Mouse (Mus musculus) heart, adult 18-20 months (tissue): ENCODE results near the gene 4931409K22Rik. TPM values are rescaled to one million over a fixed set of nuclear protein-coding genes. Genes with fewer than 3 reads are reported as not detected.
A peak's percentile ranks its signal among the peaks of the same experiment; 100 is the strongest.

Experiments used
- DNase-seq, 2 experiments: peaks; one replicate each; pipeline ENCODE4 v3.0.0; 2021 to 2022; ENCODE audit warnings: mixed read lengths in 1 of 2
- total RNA-seq, 2 experiments: library from RNA; stranded (reverse); gene quantifications; 2 replicates each; pipeline ENCODE4 v1.2.3; 2021

4931409K22Rik gene
- total RNA-seq, 2 experiments from 2014 or later: not detected

DNA sequence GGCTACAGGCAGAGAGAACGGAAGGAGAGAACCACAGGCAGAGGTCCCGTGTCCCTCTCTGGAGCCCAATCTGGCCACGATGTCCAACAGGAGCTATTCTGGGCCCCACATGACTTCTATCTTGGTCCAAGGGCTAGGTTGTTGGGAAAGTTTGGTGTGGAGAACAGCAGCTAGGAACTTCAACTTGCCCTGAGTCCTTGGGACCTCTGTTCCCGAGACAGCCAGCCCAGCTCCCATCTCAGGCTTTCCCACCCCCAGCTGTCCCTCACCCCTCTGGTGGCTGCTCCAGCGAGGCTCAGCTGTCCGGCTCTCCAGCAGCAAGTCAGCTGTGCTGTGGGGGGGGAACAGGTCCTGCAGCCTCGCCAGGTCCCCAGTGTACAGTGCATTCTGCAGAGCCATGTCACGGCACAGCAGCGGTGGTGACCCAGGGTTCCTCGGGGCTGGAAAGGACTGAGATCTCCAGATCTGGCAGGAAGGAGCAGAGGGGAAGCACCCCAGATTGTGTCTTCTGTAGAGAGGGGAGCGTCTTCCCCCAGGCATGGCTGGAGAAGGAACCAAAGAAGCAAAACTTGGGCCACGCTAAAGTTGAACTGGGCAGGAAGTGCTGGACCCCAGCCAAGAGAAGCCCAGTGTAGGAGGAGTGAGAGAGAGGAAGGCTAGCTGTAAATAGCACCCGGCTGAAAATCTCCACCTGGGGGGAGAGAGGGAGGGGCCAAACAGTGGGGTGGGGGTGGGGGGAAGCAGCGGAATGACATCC, 16.0 kb downstream of the 4931409K22Rik start, which contains the start of gene Asb10:
Asb10 (minus strand) TSS at position 592 of the 757 bp plus-strand sequence.
- DNase-seq: peak; percentile 87 to 88

DNA sequence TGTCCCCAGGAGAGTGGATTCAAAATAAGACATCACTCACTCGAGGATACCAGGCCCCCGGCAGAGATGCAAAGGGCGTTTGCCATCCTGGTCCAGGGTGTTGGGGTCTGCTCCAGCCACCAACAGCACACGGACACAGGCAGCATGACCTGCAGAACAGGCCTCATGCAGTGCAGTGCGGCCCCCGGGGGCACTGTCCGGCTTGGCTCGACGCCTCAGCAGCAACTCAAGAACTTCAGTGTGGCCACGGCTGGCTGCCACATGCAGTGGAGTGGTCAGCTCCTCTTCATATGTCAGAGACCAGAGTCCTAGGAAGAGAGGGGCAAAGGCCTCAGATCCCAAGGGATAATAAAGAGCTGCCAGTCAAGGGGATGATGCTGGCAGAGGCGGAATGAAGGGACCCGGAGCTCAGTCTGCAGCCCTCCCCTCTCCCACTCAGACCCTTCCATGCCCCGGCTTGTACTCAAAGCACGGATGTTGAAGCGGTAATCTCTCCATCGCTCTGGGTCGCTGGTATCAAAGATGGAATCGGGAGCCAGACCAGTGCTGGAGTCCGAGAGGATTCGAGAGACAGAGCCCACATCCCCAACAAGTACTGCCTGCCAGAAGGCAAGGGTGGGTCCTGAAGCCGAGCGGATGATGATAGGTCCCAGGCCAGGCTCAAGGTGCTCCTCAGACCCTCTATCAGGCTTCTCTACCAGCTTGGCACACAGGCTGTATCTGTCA, 16.9 kb downstream of the 4931409K22Rik start:
- DNase-seq: no peak

GRCm38 (mm10) chr5:24537618-24538017, 19.0 kb downstream of the 4931409K22Rik start:
- peak in 1 of 2 experiments; percentile 31 for DNase-seq

GRCm38 (mm10) chr5:24536511-24536910, 20.1 kb downstream of the 4931409K22Rik start:
- no peak for DNase-seq

GRCm38 (mm10) chr5:24535731-24536130, 20.9 kb downstream of the 4931409K22Rik start:
- DNase-seq: peak; percentile 35 to 49

GRCm38 (mm10) chr5:24534292-24534691, 22.3 kb downstream of the 4931409K22Rik start:
- no peak for DNase-seq

GRCm38 (mm10) chr5:24533391-24533790, 23.2 kb downstream of the 4931409K22Rik start:
- no peak for DNase-seq

GRCm38 (mm10) chr5:24530042-24530689, 26.4 kb downstream of the 4931409K22Rik start:
- peak; percentile 90 to 98 for DNase-seq

DNA sequence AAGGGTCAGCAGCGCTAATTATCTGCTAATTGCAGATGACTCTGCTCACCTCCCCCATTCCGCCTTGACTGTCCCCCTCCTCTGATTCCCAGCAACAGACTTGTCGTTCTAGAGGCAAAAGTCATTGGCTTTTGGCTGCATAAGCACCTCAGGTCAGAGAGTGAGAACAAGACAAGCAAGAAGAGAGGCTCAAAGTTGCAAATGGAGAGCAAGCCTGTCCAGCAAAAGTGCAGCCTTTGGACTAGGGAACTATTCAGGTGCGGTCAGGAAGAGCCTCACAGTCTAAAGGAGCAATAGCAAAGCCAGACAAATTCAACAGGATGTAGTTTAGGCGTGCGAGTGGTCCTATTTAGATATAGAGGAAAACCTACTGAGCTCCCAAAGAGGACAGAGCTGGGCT, 28.8 kb downstream of the 4931409K22Rik start:
- DNase-seq: no peak

- DNase-seq: peak in 1 of 2 experiments; percentile 15
Measured at GRCm38 (mm10) chr5:24526889-24527230, 29.7 kb downstream of the 4931409K22Rik start, which contains the start of gene Gbx1. Gene Gbx1 (minus strand): TSS chr5:24527202.

GRCm38 (mm10) chr5:24526190-24526888, 30.3 kb downstream of the 4931409K22Rik start:
- no peak for DNase-seq

- no peak for DNase-seq
Measured at GRCm38 (mm10) chr5:24525360-24526189, 31.0 kb downstream of the 4931409K22Rik start.

DNA sequence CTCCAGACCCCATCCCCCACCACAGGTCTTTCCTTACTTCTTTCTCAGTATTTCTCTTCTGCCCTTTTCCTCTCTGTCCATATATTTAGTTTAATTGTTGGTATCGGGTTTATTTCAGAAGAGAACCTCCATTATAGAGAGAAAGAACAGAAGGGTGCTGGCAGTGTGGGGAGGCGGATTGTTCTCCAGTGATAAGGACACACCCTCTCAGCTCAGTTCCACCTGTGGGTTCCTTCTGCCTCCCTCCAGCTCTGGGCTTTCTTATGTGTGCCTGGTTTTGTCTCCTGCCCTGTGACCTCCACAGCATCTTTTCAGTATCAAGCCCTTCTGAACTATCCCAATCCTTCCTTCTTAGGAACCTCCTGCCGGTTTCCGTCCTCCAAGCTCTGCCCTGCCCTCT, 32.1 kb downstream of the 4931409K22Rik start:
- DNase-seq: no peak

DNA sequence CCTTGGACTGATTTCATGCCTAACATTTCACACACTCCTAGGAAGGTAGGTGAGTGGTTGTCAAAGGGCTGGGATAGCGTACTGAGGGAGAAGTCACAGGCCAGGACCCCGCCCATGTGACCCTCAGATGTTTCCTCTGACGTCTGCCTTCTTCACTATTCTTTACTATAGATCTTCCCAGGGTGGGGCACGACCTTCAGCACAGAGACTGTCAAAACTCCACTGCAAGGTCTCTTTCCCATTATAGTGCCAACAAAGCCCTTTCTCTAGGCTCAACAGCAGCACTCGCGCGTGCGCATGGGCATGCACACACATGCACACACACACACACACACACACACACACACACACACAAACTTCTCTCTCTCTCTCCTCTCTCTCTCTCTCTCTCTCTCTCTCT, 32.8 kb downstream of the 4931409K22Rik start:
- no peak for DNase-seq

DNA sequence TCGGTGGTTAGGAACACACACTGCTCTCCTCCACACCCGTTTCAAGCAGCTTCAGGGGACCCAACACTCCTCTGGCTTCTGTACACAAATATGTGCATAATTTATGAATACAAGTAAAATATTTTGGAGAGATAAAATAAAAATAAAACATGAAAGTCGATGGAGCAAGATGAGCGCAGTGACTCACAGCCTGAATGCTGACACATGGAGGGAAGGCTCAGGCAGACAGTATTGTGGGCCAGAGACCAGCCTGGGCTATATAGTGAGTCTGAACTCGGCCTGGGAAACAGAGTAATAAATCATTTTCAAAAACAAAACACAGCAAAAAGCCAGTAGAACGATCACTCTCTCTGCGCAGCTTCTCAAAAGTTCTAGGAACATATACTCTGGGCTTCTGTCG, 35.2 kb downstream of the 4931409K22Rik start:
- DNase-seq: no peak

DNA sequence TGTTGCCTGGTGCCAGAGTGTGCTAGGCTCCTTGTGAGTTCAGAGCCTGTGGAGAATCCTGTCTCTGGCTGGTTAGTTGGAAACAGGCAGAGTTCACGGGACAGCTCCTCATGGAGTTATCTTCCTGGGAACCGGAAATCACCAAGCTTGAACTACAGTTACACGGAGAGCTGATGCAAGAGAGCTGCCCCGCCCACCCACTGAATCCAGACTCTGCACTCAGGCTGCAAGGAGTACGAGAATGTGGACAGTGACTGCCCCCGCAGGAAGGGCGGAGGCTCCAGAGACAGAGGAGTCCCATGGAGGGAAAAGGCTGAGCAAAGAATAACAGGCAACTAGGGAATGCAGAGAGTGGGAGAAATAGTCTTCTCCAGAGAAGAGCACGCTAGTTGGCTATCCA, 44.3 kb downstream of the 4931409K22Rik start:
- DNase-seq: peak; percentile 44 to 71

GRCm38 (mm10) chr5:24510635-24511034, 46.0 kb downstream of the 4931409K22Rik start:
- peak; percentile 44 to 76 for DNase-seq

DNA sequence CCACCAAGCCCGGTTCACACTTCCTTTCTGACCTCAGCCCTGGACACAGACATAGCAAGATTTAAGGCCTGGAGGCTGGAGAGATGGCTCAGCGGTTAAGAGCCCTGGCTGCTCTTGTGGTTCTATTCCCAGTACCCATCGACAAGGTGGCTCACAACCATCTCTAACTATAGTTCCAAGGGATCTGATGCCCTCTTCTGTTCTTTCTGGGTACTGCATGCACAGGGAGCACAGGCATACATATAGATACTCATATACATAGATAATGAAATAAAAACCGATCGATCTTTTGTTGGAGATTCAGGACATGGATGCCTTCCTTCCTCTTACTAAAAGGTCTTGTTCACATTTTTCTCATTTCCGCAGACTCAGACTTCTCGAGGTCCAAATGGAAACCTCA, 48.2 kb downstream of the 4931409K22Rik start:
- DNase-seq: no peak

DNA sequence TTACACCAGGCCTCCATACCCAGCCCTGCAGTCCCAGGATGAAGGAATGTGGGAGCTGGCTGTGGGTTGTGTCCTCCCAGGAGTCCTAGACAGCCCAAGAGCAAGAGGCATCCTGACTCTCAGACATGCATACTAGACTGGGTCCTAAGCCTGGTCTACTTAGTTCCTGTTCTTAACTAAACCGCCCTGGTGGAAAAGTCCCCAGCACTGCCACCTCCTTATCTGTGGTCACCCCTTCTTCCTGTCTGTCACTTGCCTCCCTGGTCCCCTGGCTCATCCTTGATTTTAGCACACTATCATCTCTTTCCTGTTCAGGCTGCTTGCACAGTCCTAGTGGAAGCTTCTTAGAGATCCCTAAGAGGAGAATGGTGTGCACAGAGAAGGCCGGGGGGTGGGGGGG, 51.1 kb downstream of the 4931409K22Rik start:
- DNase-seq: no peak

GRCm38 (mm10) chr5:24502786-24503185, 53.8 kb downstream of the 4931409K22Rik start:
- DNase-seq: no peak

DNA sequence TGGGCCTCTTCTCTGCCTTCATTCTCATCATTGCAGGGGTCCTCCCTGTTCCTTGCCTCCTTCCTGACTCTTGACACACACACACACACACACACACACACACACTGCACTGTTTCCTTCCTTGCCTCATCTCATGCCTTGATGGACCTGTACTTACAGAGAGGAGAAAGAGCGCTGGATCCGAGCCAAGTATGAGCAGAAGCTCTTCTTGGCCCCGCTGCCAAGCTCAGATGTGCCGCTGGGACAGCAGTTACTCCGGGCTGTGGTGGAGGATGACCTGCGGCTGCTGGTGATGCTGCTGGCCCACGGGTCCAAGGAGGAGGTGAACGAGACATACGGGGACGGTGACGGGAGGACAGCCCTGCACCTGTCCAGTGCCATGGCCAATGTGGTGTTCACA, 55.8 kb downstream of the 4931409K22Rik start:
- no peak for DNase-seq
